Mouse (Mus musculus) G1E (cell line): ENCODE data around the gene Dnajb5. TPM values are rescaled to one million over a fixed set of nuclear protein-coding genes. Genes with fewer than 3 reads are reported as not detected.

Source experiments
- ATAC-seq: 2 replicates; pipeline ENCODE4 v1.8.0; 2016; ENCODE audit warnings: mild to moderate bottlenecking; ENCODE audit not compliant: insufficient number of reproducible peaks, poor library complexity, low FRiP score, severe bottlenecking; ENCODE audit errors: extremely low read depth
- DNase-seq: peaks from one replicate; pipeline ENCODE4 v3.0.0; 2012; ENCODE audit warnings: low spot score
- H3K27me3 ChIP-seq: 2 replicates; pipeline ENCODE4 v1.6.1; 2012; ENCODE audit warnings: mild to moderate bottlenecking, low read length, inconsistent platforms; ENCODE audit not compliant: insufficient read depth
- H3K36me3 ChIP-seq: replicated peaks from 2 replicates; pipeline ENCODE3; 2012; ENCODE audit warnings: mild to moderate bottlenecking, inconsistent platforms
- H3K4me1 ChIP-seq: 2 replicates; pipeline ENCODE4 v1.6.1; 2012; ENCODE audit warnings: low read depth, low read length, inconsistent platforms, mixed read lengths; ENCODE audit not compliant: insufficient read depth
- H3K4me3 ChIP-seq: 2 replicates; pipeline ENCODE4 v1.5.1; 2012; ENCODE audit warnings: low read depth, mild to moderate bottlenecking, inconsistent platforms, low read length, moderate library complexity, mixed read lengths
- H3K9me3 ChIP-seq: replicated peaks from 2 replicates; pipeline ENCODE4 v1.6.1; 2012; ENCODE audit warnings: inconsistent platforms
- CTCF ChIP-seq: IDR thresholded peaks from 2 replicates; pipeline ENCODE4 v1.5.1; 2012; ENCODE audit warnings: low read depth, low read length, inconsistent platforms, mixed read lengths
- GATA1 ChIP-seq: IDR thresholded peaks from 2 replicates; pipeline ENCODE4 v1.6.1; 2012; ENCODE audit warnings: borderline replicate concordance, low read length, inconsistent platforms, mixed read lengths
- GATA2 ChIP-seq: IDR thresholded peaks from 2 replicates; pipeline ENCODE4 v1.6.1; 2012; ENCODE audit warnings: low read depth, low read length, inconsistent platforms, borderline replicate concordance
- POLR2AphosphoS5 ChIP-seq: IDR thresholded peaks from 2 replicates; pipeline ENCODE4 v1.6.1; 2012; ENCODE audit warnings: low read depth, low read length, inconsistent platforms; ENCODE audit not compliant: insufficient replicate concordance
- TAL1 ChIP-seq: conservative IDR thresholded peaks from 2 replicates; pipeline ENCODE4 v1.6.1; 2012; ENCODE audit warnings: low read depth, low read length, inconsistent platforms, mixed read lengths
- polyA plus RNA-seq: library from polyadenylated mRNA; stranded (reverse); fragments of >175 nt; gene quantifications from 2 replicates; pipeline ENCODE4 v1.2.3, GENCODE M21; 2012
- total RNA-seq, 2 experiments: library from RNA; stranded (forward) in 1 of 2; stranded (reverse) in 1 of 2; fragments of 200-1000 nt in 1 of 2; fragments of >200 nt in 1 of 2; fragmentation: Nextera tagmentation in 1 of 2; gene quantifications; 2 replicates each; pipeline ENCODE4 v1.2.3; 2014 to 2017

Gene Dnajb5
- total and polyA plus RNA-seq, 3 experiments = 1.2 to 7.5 (median 1.5) TPM

DNA sequence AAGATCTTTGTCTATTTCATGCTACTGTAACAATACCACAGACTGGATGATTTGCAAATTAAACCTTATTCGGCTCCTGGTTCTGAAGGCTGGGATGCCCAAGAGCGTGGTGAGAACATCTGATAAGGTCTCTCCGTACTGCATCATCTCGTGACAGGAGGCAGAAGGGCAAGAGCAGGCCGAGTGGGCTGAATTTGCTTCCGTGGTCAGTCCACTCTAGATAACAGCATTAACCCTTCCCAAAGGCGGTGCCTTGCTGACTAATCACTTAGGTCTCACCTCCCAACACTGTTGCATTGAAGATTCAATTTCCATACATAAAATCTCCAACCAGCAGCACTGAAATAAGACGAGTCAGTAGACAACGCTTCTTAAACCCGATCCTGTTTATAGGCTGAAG lies 36.2 kb upstream of the Dnajb5 start:
- DNase-seq = no peak
- peak; percentile 34 for ATAC-seq
- Histone ChIP-seq H3K4me1 (peaks cover 33% of the 10 kb centered on the region), H3K27me3 (peaks cover 38% of the 10 kb centered on the region), H3K4me3 (no peak overlapping the region), H3K9me3 (no peaks in the 10 kb centered on the region), H3K36me3 (no peaks in the 10 kb centered on the region)
- TF ChIP-seq POLR2AphosphoS5 (no peak), GATA1 (no peak), GATA2 (no peak), TAL1 (no peak), CTCF (no peak)

DNA sequence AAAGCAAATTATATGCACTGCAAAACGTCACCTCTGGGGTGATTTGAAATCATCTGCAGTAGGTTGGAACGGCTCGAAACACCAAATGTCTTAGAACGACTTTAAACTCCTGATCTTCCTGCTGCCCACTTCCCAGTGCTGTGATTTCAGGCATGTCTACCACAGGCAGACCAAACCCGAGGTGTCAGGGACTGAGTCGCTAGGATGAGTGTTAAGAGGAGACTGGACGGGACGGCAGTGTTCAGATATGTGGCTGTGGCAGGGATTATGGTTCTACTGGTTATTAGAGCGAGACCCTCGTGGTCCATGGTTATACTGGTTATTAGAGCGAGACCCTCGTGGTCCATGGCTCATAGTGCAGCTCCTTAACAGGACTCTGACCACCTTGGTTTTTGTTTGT lies 34.3 kb upstream of the Dnajb5 start:
- no peak for ATAC-seq
- TF ChIP-seq TAL1 (no peak), GATA2 (no peak), POLR2AphosphoS5 (no peak), GATA1 (no peak), CTCF (no peak)
- peaks cover 26% of the 10 kb centered on the region for H3K4me1 ChIP-seq
- no peaks in the 10 kb centered on the region for H3K36me3 ChIP-seq
- DNase-seq = no peak
- H3K4me3 ChIP-seq = no peak overlapping the region
- no peaks in the 10 kb centered on the region for H3K9me3 ChIP-seq
- H3K27me3 ChIP-seq = peaks cover 45% of the 10 kb centered on the region

DNA sequence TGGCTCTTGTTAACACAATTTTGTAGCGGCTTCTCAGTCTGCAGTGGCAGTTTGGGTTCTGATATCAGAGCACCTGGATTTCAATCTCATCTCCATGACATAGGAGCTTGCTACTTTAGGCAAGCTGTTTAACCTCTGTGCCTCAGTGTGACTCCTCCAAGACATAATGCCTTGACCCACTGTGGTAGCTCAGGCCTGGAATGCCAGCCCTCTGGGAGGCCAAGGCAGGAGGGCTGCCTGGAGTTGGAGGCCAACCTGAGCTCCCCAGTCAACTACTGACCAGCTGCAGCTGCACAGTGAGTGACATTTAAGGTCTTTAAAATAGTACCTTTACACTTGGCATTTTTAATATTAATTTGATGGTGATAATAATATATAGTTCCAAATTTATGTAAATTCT lies 33.6 kb upstream of the Dnajb5 start:
- TF ChIP-seq GATA2 (no peak), CTCF (no peak), GATA1 (no peak), POLR2AphosphoS5 (no peak), TAL1 (no peak)
- peaks cover 51% of the 10 kb centered on the region for H3K27me3 ChIP-seq
- no peak overlapping the region for H3K4me3 ChIP-seq
- no peaks in the 10 kb centered on the region for H3K36me3 ChIP-seq
- ATAC-seq (no peak), DNase-seq (no peak)
- H3K9me3 ChIP-seq = no peaks in the 10 kb centered on the region
- peaks cover 29% of the 10 kb centered on the region for H3K4me1 ChIP-seq

DNA sequence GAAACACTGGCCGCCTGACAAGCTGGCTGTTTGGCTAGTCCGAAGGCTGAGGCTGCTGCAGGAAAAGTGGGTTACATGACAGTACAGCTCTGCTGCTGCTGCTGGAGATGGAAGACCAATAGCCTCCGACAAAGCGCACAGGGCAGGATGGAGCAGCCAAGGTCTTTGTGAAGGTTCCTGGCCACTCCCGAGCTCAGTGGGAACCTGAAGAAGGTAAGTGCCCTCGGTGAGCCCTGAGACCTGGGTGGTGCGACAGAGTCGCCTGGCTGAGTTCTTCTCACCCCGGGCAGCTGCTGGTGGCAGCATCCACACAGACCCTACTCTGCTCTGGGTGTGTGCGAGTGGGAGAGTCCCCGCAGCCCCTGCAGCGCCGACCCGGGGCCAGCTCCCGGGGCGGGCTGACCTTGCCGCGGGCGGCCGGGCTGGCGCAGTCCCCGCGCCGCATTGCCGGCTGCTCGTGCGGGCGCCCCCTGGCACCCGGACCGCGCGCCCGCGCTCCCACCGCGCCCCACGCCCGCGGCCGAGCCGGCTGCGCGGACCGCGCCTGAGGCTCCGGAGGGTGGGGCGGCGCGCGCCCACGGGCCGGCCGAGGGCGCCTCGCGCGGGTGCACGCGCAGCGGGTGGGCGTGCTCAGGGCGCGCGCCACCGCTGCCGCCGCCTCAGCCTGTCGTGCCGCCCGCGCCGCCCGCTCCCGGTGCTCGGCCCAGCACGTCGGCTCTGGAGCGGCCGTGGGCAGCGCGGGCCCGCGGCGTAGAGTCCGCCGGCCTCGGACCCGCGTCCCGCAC lies 32.8 kb upstream of the Dnajb5 start, which contains the start of gene Phf24:
Gene Phf24, plus strand, starts transcription at position 44 of the 785 bp plus-strand sequence.
- ATAC-seq (no peak), DNase-seq (peak; percentile 42)

DNA sequence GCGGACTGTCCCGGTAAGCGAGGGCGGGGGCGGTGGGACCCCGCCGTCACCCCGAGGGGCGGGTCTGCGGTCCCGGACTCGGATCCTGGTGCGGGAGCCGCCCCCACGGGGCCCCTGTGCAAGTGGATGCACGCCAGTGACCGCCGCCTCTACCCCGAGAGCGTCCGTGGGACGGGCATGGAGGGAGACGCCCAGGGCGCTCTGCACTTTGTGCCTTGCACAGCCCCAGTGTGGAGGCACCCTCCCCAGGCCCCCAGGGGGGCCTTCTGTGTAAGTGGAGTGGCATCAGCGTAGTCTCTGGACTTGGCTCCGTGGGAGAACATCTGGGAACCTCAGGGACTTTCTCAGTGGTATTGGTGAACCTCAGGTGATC lies 32.2 kb upstream of the Dnajb5 start:
- no peak for TF ChIP-seq GATA2
- no peak for TF ChIP-seq GATA1
- TF ChIP-seq TAL1 = no peak
- TF ChIP-seq POLR2AphosphoS5 = no peak
- no peak for TF ChIP-seq CTCF
- Histone ChIP-seq H3K4me1 (peaks cover 29% of the 10 kb centered on the region), H3K4me3 (peak overlapping the region; percentile 73), H3K9me3 (no peaks in the 10 kb centered on the region), H3K36me3 (no peaks in the 10 kb centered on the region), H3K27me3 (peaks cover 57% of the 10 kb centered on the region)
- ATAC-seq (no peak), DNase-seq (peak; percentile 34)

More for the DNA sequence above, 32.8 kb upstream of the Dnajb5 start, which contains the start of gene Phf24:
- no peaks in the 10 kb centered on the region for H3K36me3 ChIP-seq
- H3K4me3 ChIP-seq = peak within 1 kb of the TSS; percentile 73
- H3K27me3 ChIP-seq = peaks cover 53% of the 10 kb centered on the region
- H3K9me3 ChIP-seq = no peaks in the 10 kb centered on the region
- H3K4me1 ChIP-seq = peaks cover 29% of the 10 kb centered on the region
- TF ChIP-seq TAL1 (no peak), GATA1 (no peak), CTCF (no peak), POLR2AphosphoS5 (no peak)

DNA sequence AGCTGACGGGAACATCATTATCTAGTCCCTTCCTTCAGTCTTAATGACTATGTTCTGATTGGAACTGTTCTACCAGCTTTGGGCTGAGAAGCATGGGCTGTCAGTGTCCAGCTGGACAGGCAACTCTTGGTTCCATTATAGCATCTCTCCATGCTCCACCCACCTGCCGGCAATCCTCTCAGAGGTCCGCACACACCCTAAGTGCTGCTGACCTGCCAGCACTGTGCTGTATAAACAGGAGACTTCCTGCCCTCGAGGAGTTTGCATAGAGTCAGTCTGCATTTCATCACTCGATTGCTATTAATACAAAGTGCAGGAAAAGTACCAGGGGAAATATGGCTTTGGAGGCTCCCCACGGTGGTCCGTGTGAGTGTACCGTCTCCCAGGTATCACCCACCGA lies 28.9 kb upstream of the Dnajb5 start:
- ATAC-seq (no peak), DNase-seq (no peak)
- peaks cover 47% of the 10 kb centered on the region for H3K27me3 ChIP-seq
- no peaks in the 10 kb centered on the region for H3K36me3 ChIP-seq
- H3K4me3 ChIP-seq = no peak overlapping the region
- H3K4me1 ChIP-seq = peaks cover 19% of the 10 kb centered on the region
- TF ChIP-seq POLR2AphosphoS5 = no peak
- no peak for TF ChIP-seq GATA2
- TF ChIP-seq CTCF = no peak
- TF ChIP-seq GATA1 = no peak
- TF ChIP-seq TAL1 = no peak
- H3K9me3 ChIP-seq = no peaks in the 10 kb centered on the region
